Mouse (Mus musculus) stomach, embryonic 14.5 days (tissue): ENCODE results near the gene Zfp266. TPM values are rescaled to one million over a fixed set of nuclear protein-coding genes. Genes with fewer than 3 reads are reported as not detected.

Experiments used
- ATAC-seq: fragments of 200-750 bp; cut with Nextera tagmentation; 2 replicates; pipeline ENCODE4 v1.8.0; 2017; ENCODE audit warnings: low read depth, moderate TSS enrichment; ENCODE audit not compliant: insufficient number of reproducible peaks, insufficient read depth, low FRiP score
- H3K27ac ChIP-seq: fragments of 300-500 bp; sonication (generic); 2 replicates; pipeline ENCODE4 v1.5.1; 2014; ENCODE audit warnings: mild to moderate bottlenecking, low read length, moderate library complexity, mixed read lengths
- H3K27me3 ChIP-seq: fragments of 300-500 bp; sonication (generic); 2 replicates; pipeline ENCODE4 v1.6.1; 2014; ENCODE audit warnings: low read length, control low read depth, mixed read lengths; ENCODE audit not compliant: control insufficient read depth, insufficient read depth
- H3K36me3 ChIP-seq: fragments of 300-500 bp; sonication (generic); 2 replicates; pipeline ENCODE4 v1.6.1; 2014; ENCODE audit warnings: mild to moderate bottlenecking, control low read depth, low read length, moderate library complexity, mixed read lengths; ENCODE audit not compliant: control insufficient read depth, insufficient read depth
- H3K4me1 ChIP-seq: fragments of 300-500 bp; sonication (generic); 2 replicates; pipeline ENCODE4 v1.6.1; 2014; ENCODE audit warnings: low read length, control low read depth, mixed read lengths; ENCODE audit not compliant: control insufficient read depth, insufficient read depth
- H3K4me2 ChIP-seq: fragments of 300-500 bp; sonication (generic); replicated peaks from 2 replicates; pipeline ENCODE4 v1.6.1; 2014; ENCODE audit warnings: low read depth, low read length, control low read depth
- H3K4me3 ChIP-seq: fragments of 300-500 bp; sonication (generic); 2 replicates; pipeline ENCODE4 v1.5.1; 2014; ENCODE audit warnings: low read depth, low read length, control low read depth
- H3K9ac ChIP-seq: fragments of 300-500 bp; sonication (generic); replicated peaks from 2 replicates; pipeline ENCODE4 v1.6.1; 2014; ENCODE audit warnings: low read depth, mild to moderate bottlenecking, control low read depth, low read length, moderate library complexity, mixed read lengths
- H3K9me3 ChIP-seq: fragments of 300-500 bp; sonication (generic); 2 replicates; pipeline ENCODE4 v1.6.1; 2016; ENCODE audit warnings: low read depth, low read length, control low read depth; ENCODE audit not compliant: control insufficient read depth
- WGBS: fragments of 180-500 bp; shearing (Covaris S2); extraction: QIAGEN DNeasy Blood & Tissue Kit; methylation state at CpG from one replicate; pipeline ENCODE4 v1.1.7; 2014; 5-methylcytosine and 5-hydroxymethylcytosine counted together
- polyA plus RNA-seq: library from polyadenylated mRNA; unstranded; fragments of >200 nt; fragmentation: Nextera tagmentation; extraction: Ambion mirVana; gene quantifications from 2 replicates; pipeline ENCODE4 v1.2.1, GENCODE M21; 2014

Zfp266 gene
- polyA plus RNA-seq, 1 experiment from 2014 or later = 94.0 TPM

DNA sequence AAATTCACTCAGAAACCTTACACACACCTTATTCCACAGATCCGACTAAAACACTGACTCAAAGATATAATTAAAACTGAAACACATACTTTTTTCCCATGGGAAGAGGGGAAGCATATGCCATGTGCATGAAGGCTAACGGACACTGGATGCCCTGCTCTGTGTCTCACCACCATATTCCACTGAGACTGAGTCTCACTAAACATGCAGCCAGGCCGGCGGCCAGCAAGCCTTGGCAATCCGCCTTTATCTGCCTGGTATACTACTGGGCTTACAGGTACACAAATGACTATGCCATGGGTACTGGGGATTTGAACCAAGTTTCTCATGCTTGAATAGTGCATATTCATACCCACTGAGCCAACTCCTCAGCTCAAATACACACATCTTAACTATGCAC, 41.8 kb downstream of the Zfp266 start:
- WGBS = 92% methylated on average over 5 of the region's 5 CpGs
- Histone ChIP-seq H3K4me1 (no peaks in the 10 kb centered on the region), H3K36me3 (peaks cover 38% of the 10 kb centered on the region), H3K4me2 (no peak overlapping the region), H3K27me3 (no peaks in the 10 kb centered on the region), H3K27ac (no peak overlapping the region), H3K4me3 (no peak overlapping the region), H3K9me3 (no peaks in the 10 kb centered on the region), H3K9ac (no peak overlapping the region)
- no peak for ATAC-seq

- Histone ChIP-seq H3K4me2 (no peak overlapping the region), H3K27ac (no peak overlapping the region), H3K27me3 (no peaks in the 10 kb centered on the region), H3K9ac (no peak overlapping the region), H3K36me3 (peaks cover 53% of the 10 kb centered on the region), H3K4me3 (no peak overlapping the region), H3K4me1 (no peaks in the 10 kb centered on the region), H3K9me3 (no peaks in the 10 kb centered on the region)
- no peak for ATAC-seq
- 90% methylated on average over 1 of the region's 1 CpGs for whole genome bisulfite sequencing
Observed at GRCm38 (mm10) chr9:20476632-20477031, 44.6 kb downstream of the Zfp266 start.

- H3K9me3 ChIP-seq = peaks cover 13% of the 10 kb centered on the region
- no peak overlapping the region for H3K9ac ChIP-seq
- no peaks in the 10 kb centered on the region for H3K4me1 ChIP-seq
- 55% methylated on average over 7 of the region's 7 CpGs for WGBS
- peaks cover 25% of the 10 kb centered on the region for H3K36me3 ChIP-seq
- no peak overlapping the region for H3K4me3 ChIP-seq
- no peak overlapping the region for H3K27ac ChIP-seq
- no peaks in the 10 kb centered on the region for H3K27me3 ChIP-seq
- peak; percentile 46; the same call in 1 of the 2 replicates for ATAC-seq
- H3K4me2 ChIP-seq = no peak overlapping the region
Observed at GRCm38 (mm10) chr9:20466761-20467442, 54.3 kb downstream of the Zfp266 start.

GRCm38 (mm10) chr9:20459377-20460317, 61.6 kb downstream of the Zfp266 start, which contains the start of gene Zfp26:
Gene Zfp26 (minus strand): TSS chr9:20460162.
- Histone ChIP-seq H3K4me3 (peak within 1 kb of the TSS; percentile 84), H3K9ac (peak within 1 kb of the TSS; percentile 89), H3K9me3 (no peaks in the 10 kb centered on the region), H3K4me1 (peaks cover 9% of the 10 kb centered on the region; the same call in 1 of the 2 replicates), H3K27ac (peak within 1 kb of the TSS; percentile 94), H3K4me2 (peak within 1 kb of the TSS; percentile 83), H3K27me3 (no peaks in the 10 kb centered on the region), H3K36me3 (peaks cover 22% of the 10 kb centered on the region)
- ATAC-seq = peak; percentile 94
- WGBS = under 1% methylated on average over 48 of the region's 48 CpGs

GRCm38 (mm10) chr9:20453647-20454046, 67.6 kb downstream of the Zfp266 start:
- Histone ChIP-seq H3K27ac (no peak overlapping the region), H3K4me2 (no peak overlapping the region), H3K4me3 (no peak overlapping the region), H3K9me3 (no peaks in the 10 kb centered on the region), H3K36me3 (peaks cover 33% of the 10 kb centered on the region), H3K4me1 (0 out of 2 replicates have a peak, but pooled peaks cover 3% of the 10 kb centered on the region), H3K9ac (no peak overlapping the region), H3K27me3 (no peaks in the 10 kb centered on the region)
- ATAC-seq = no peak
- whole genome bisulfite sequencing = 84% methylated on average over 4 of the region's 4 CpGs

GRCm38 (mm10) chr9:20451493-20451892, 69.7 kb downstream of the Zfp266 start:
- Histone ChIP-seq H3K9ac (no peak overlapping the region), H3K27ac (no peak overlapping the region), H3K36me3 (peaks cover 26% of the 10 kb centered on the region), H3K27me3 (no peaks in the 10 kb centered on the region), H3K9me3 (no peaks in the 10 kb centered on the region), H3K4me2 (no peak overlapping the region), H3K4me1 (no peaks in the 10 kb centered on the region), H3K4me3 (no peak overlapping the region)
- WGBS = 86% methylated on average over 1 of the region's 1 CpGs
- ATAC-seq = no peak

Other genes with a start within 250 kb of the Zfp266 start
- not detected in 2 replicates for gene Olfr39, start 239.1 kb downstream of the Zfp266 start, polyA plus RNA-seq
- not detected in 2 replicates for gene Olfr873, start 222.9 kb downstream of the Zfp266 start, polyA plus RNA-seq
- gene Olfr18, start 185.3 kb downstream of the Zfp266 start, polyA plus RNA-seq = not detected in 2 replicates
- 43.2 and 49.0 TPM in 2 replicates for gene Zfp560, start 136.2 kb downstream of the Zfp266 start, polyA plus RNA-seq
- gene Zfp26, start 61.3 kb downstream of the Zfp266 start, polyA plus RNA-seq = 29.9 and 32.7 TPM in 2 replicates
- 25.2 and 27.5 TPM in 2 replicates for gene Zfp426, start 28.7 kb downstream of the Zfp266 start, polyA plus RNA-seq
- 20.9 and 28.6 TPM in 2 replicates for gene Zfp846, start 59.9 kb upstream of the Zfp266 start, polyA plus RNA-seq
- gene Ubl5, start 121.5 kb upstream of the Zfp266 start, polyA plus RNA-seq = 362 and 386 TPM in 2 replicates
- 12.2 and 13.5 TPM in 2 replicates for gene Fbxl12, start 123.3 kb upstream of the Zfp266 start, polyA plus RNA-seq
- 45.7 and 46.5 TPM in 2 replicates for gene Pin1, start 130.7 kb upstream of the Zfp266 start, polyA plus RNA-seq
- gene Olfm2, start 224.9 kb upstream of the Zfp266 start, polyA plus RNA-seq = 8.0 and 8.6 TPM in 2 replicates